Mouse (Mus musculus): ENCODE data around the gene Fam167b.

DNA sequence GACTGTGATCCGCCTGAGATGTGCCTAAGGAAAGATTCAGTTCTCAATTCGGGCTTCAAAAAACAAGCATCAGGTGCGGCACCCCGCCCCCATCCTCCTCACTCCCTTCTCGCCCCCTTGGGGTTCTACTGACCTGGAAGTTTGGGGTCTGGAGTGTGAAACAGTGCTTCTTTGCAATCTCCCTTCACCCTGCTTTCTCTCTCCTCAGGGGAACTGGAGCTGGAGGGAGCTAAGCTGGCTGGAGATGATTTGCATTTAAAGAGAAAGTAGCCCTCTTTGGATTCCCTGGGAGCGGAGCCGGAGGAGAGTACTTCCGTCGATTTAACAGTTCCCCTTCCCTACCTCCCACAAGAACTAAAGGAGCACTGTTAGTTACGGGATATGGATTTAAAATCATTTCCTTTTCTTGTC is 45.3 kb upstream of the Fam167b start, which contains the start of gene Ccdc28b:
- TF ChIP-seq CTCF (IDR thresholded peaks at IDR 0.05) = no peak
- no peak for TF ChIP-seq EP300 (IDR thresholded peaks at IDR 0.05)
